Mouse (Mus musculus): Measurements from ENCODE around the gene Osbpl11. TPM values are rescaled to one million over a fixed set of nuclear protein-coding genes. Genes with fewer than 3 reads are reported as not detected.

The Osbpl11 gene
- polyA plus RNA-seq, 1 experiment from 2014 or later: 20.6 TPM

DNA sequence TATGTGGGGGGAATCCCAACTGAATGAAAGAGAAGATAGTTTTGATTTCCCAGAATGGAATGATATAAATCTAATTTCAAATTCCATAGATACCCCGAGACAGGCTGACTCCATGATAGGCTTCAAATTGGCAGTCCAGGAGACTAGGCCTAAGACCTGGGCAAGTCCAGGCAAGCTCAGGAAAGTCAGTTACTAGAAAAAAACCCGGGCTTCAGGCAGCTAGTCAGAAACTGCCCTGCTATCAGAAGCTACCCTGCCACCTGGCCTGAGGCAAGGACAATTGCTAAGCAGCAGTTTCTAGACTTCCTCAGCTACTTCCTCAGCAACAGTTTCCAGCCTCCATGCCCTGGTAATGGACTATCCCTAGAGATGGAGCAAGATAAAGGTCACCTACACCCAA, 62.1 kb downstream of the Osbpl11 start:
- Histone ChIP-seq H3K4me1 (replicated peaks) (peaks cover 8% of the 10 kb centered on the region), H3K9me3 (no peaks in the 10 kb centered on the region), H3K4me2 (no peak overlapping the region), H3K27ac (replicated peaks) (no peak overlapping the region), H3K36me3 (peaks cover 18% of the 10 kb centered on the region), H3K9ac (no peak overlapping the region), H3K27me3 (no peaks in the 10 kb centered on the region), H3K4me3 (no peak overlapping the region)
- ATAC-seq (ENCODE audit: low FRiP score, low read depth): no peak
- 79% methylated on average over 2 of the region's 2 CpGs for WGBS

DNA sequence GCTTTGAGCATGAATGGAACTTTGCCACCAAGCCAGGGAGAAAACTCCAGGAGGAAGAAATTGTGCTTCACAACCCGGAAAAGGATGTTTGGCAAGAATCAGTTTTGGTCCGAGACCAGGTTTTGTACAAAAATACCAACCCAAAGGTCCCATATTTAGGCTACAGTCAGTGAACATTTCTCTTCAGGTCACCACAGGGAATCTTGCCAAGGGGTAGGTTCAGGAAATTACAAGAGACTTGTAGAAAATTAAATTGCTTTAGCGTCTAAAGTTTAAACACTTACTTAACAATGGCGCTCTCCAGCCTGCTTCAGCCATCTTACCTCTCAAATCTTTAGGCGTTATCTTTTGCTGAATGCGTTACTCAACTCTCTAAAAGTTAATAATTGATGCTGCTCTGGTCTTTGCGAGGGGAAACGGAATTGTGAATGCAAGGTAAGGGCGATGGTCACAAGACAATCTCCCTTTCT, 65.8 kb downstream of the Osbpl11 start:
- H3K4me3 ChIP-seq: peak overlapping the region; percentile 96
- peaks cover 30% of the 10 kb centered on the region for H3K4me1 ChIP-seq (replicated peaks)
- H3K4me2 ChIP-seq: peak overlapping the region; percentile 68
- H3K9me3 ChIP-seq: no peaks in the 10 kb centered on the region
- peak overlapping the region; percentile 84 for H3K27ac ChIP-seq (replicated peaks)
- peaks cover 3% of the 10 kb centered on the region; the same call in 1 of the 2 replicates for H3K36me3 ChIP-seq
- peak overlapping the region; percentile 96 for H3K9ac ChIP-seq
- ATAC-seq (ENCODE audit: low FRiP score, low read depth): no peak
- no peaks in the 10 kb centered on the region for H3K27me3 ChIP-seq
- 18% methylated on average over 9 of the region's 9 CpGs for WGBS

DNA sequence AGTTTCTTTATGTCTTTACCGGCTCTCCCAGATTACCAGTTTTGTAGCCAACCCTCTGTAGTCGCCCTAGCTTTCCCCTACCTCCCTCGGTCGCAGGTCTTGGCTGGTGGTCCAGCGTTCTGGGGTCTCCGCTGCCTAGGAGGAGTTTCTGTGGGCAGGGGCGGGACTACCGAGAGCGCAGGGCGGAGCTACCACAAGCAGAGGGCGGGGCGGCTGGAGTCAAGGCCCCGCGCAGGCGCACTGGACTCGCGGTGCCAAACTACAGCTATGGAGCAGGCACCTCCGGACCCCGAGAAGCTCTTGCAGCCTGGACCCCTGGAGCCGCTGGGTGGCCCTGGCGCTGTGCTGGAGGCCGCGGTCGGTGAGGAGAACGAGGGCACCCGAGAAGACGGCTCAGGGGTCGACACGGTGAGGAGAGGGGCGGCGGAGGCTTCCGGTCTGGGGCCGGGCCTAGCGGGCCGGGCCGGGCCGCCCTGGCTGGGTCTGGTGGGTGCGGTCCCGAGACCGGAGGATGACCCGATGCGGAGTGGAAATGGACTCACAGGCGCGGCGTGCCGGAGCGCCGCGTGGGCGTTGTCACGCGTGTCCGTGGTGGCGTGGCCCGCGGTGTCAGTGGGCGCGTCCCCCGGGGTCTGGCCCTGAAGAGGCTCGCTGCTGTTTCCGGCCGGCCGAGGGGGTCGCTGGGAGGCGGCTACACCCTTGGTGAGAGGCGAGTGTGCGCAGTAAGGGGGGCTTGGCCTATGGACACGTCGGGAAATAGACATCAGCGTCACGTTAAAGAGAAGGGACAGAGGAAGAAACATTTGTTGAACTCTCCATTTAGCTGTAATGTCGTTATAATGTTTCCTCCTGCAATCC, 66.6 kb downstream of the Osbpl11 start, which contains the start of gene Snx4:
Gene Snx4 (plus strand): TSS at position 249 of the 858 bp plus-strand sequence.
- Histone ChIP-seq H3K27me3 (no peaks in the 10 kb centered on the region), H3K4me3 (peak within 1 kb of the TSS; percentile 96), H3K27ac (replicated peaks) (peak within 1 kb of the TSS; percentile 84), H3K9ac (peak within 1 kb of the TSS; percentile 96), H3K36me3 (peaks cover 3% of the 10 kb centered on the region; the same call in 1 of the 2 replicates), H3K9me3 (no peaks in the 10 kb centered on the region), H3K4me2 (peak within 1 kb of the TSS; percentile 68), H3K4me1 (replicated peaks) (peaks cover 30% of the 10 kb centered on the region)
- ATAC-seq (ENCODE audit: low FRiP score, low read depth): peak; percentile 96
- under 1% methylated on average over 72 of the region's 72 CpGs for WGBS

DNA sequence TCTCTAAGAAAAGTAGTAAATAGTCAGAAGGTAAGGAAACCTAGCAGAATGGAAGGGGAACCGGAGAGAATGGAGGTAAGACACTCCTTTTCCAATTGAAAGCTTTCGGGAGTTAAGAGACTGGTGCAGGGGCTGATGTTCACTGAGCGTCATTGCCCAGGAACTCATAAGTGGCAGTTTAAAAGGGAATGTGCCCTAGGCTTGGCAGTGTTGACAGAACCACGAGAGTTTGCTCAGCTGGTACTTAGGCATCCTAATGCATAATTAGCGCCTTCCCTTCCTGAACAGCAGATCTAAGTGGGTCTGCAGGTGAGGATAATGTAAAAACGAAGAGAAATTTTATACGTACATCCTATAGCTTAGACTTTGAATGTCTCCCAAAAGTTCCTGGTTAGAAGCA, 70.7 kb downstream of the Osbpl11 start:
- no peak overlapping the region for H3K27ac ChIP-seq (replicated peaks)
- 82% methylated on average over 7 of the region's 7 CpGs for WGBS
- H3K4me1 ChIP-seq (replicated peaks): peaks cover 27% of the 10 kb centered on the region
- no peaks in the 10 kb centered on the region for H3K27me3 ChIP-seq
- H3K4me3 ChIP-seq: no peak overlapping the region
- no peak for ATAC-seq (ENCODE audit: low FRiP score, low read depth)
- H3K36me3 ChIP-seq: peaks cover 3% of the 10 kb centered on the region; the same call in 1 of the 2 replicates
- no peak overlapping the region for H3K4me2 ChIP-seq
- H3K9ac ChIP-seq: no peak overlapping the region
- H3K9me3 ChIP-seq: no peaks in the 10 kb centered on the region

DNA sequence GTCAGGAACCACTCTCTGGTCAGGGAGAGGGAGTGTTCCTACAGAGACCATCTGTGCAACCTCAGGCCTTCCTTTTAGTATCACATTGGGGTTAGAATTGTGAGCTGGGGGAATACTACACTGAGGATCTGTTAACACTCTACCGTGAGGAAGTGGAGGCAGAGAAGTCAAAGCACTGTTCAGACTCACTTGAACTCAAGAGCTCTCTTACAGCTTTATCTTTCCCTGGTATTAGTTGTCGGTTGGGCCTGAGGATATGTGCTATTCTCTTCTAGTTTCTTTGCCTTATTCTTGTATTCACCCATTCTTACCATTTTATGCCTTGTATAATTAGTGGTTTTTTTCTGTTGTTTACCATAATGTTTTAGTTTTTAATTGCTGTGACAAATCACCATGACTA, 73.7 kb downstream of the Osbpl11 start:
- no peak overlapping the region for H3K4me2 ChIP-seq
- H3K9ac ChIP-seq: no peak overlapping the region
- 94% methylated on average over 2 of the region's 2 CpGs for WGBS
- H3K4me3 ChIP-seq: no peak overlapping the region
- H3K27ac ChIP-seq (replicated peaks): no peak overlapping the region
- no peaks in the 10 kb centered on the region for H3K9me3 ChIP-seq
- ATAC-seq (ENCODE audit: low FRiP score, low read depth): no peak
- peaks cover 7% of the 10 kb centered on the region; the same call in 1 of the 2 replicates for H3K4me1 ChIP-seq (replicated peaks)
- H3K36me3 ChIP-seq: peaks cover 1% of the 10 kb centered on the region; the same call in 1 of the 2 replicates
- no peaks in the 10 kb centered on the region for H3K27me3 ChIP-seq

DNA sequence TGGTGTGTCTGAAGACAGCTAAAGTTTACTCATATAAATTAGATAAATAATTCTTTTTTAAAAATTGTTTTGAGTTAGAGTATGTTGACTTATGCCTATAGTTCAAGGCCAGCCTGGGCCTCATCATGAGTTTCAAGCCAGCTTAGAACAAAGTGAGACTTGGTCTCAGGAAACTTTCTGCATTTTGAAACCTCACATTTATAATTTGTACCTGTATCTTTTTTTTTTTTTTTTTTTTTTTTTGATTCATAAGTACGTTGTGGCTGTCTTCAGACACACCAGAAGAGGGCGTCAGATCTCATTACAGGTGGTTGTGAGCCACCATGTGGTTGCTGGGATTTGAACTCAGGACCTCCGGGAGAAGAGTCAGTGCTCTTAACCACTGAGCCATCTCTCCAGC, 75.0 kb downstream of the Osbpl11 start:
- Histone ChIP-seq H3K27me3 (no peaks in the 10 kb centered on the region), H3K4me1 (replicated peaks) (no peaks in the 10 kb centered on the region), H3K9me3 (no peaks in the 10 kb centered on the region), H3K27ac (replicated peaks) (no peak overlapping the region), H3K4me3 (no peak overlapping the region), H3K4me2 (no peak overlapping the region), H3K36me3 (peaks cover 8% of the 10 kb centered on the region), H3K9ac (no peak overlapping the region)
- WGBS: 88% methylated on average over 3 of the region's 3 CpGs
- no peak for ATAC-seq (ENCODE audit: low FRiP score, low read depth)

DNA sequence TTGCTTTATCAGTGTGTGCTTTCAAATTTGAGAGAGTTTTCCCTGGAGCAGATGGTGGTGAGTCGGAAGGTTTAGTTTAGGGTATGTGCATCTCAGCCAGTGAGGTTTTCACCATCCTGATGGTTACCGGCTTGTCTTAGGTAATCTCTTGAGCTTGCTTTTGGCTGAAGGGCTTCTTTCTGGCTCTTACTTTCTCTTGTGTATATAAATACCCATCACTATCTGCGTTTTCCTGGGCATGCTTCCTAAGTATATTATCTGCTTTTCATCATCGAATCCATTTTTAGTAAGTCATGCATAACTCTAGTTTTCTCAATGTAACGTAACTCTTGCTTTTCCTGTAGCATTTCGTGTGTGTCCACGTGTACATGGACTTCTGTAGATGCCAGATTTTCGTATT, 76.0 kb downstream of the Osbpl11 start:
- Histone ChIP-seq H3K27ac (replicated peaks) (no peak overlapping the region), H3K9me3 (no peaks in the 10 kb centered on the region), H3K36me3 (peaks cover 17% of the 10 kb centered on the region), H3K4me3 (no peak overlapping the region), H3K9ac (no peak overlapping the region), H3K4me1 (replicated peaks) (no peaks in the 10 kb centered on the region), H3K27me3 (no peaks in the 10 kb centered on the region), H3K4me2 (no peak overlapping the region)
- ATAC-seq (ENCODE audit: low FRiP score, low read depth): no peak
- 92% methylated on average over 8 of the region's 8 CpGs for WGBS

DNA sequence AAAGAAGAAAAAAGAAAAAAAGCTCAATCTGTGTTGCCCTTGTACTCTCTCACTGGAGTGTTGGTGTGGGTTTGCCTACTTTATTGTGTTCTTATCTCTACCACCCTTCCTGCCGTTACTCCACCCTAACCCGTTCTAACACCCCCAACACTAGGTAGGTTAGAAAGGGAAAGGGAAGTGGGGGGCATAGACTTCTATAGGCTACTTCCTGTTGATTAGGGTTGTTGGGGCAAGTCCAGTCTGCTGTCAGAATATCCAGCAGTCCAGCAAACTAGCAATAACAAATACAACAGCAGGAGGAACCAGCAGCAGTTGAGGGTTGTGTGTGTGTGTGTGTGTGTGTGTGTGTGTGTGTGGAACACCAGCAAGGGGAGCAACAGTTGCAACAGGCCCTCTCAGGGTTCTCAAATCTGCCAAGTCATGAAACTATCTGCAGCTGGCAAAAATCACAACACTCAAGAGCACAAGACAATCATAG, 76.8 kb downstream of the Osbpl11 start:
- 93% methylated on average over 2 of the region's 2 CpGs for WGBS
- Histone ChIP-seq H3K4me3 (no peak overlapping the region), H3K27ac (replicated peaks) (no peak overlapping the region), H3K36me3 (peaks cover 24% of the 10 kb centered on the region), H3K4me2 (no peak overlapping the region), H3K9me3 (no peaks in the 10 kb centered on the region), H3K27me3 (no peaks in the 10 kb centered on the region), H3K4me1 (replicated peaks) (no peaks in the 10 kb centered on the region), H3K9ac (no peak overlapping the region)
- ATAC-seq (ENCODE audit: low FRiP score, low read depth): no peak

DNA sequence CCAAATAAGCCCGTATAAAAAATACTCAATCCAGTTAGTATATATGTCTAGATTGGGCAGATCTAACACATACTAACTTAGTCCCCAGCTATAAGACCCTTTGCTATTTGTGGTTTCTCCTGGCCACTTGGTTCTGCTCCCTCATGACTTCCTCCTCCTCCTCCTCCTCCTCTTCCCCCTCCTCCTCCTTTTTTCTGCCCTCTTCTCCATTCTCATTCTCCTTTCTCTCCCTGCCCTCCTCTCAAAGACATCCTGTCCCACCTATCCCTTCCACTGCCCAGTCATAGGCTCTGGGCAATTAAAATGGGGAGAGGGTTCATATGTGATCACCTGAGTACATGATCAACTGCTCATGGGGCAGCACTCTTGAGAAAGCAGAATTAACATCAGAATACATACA, 77.2 kb downstream of the Osbpl11 start:
- no peaks in the 10 kb centered on the region for H3K9me3 ChIP-seq
- no peaks in the 10 kb centered on the region for H3K27me3 ChIP-seq
- no peak overlapping the region for H3K27ac ChIP-seq (replicated peaks)
- no peak for ATAC-seq (ENCODE audit: low FRiP score, low read depth)
- H3K4me1 ChIP-seq (replicated peaks): no peaks in the 10 kb centered on the region
- no peak overlapping the region for H3K9ac ChIP-seq
- no peak overlapping the region for H3K4me3 ChIP-seq
- no peak overlapping the region for H3K4me2 ChIP-seq
- H3K36me3 ChIP-seq: peaks cover 29% of the 10 kb centered on the region
- 85% methylated on average over 1 of the region's 1 CpGs for WGBS

DNA sequence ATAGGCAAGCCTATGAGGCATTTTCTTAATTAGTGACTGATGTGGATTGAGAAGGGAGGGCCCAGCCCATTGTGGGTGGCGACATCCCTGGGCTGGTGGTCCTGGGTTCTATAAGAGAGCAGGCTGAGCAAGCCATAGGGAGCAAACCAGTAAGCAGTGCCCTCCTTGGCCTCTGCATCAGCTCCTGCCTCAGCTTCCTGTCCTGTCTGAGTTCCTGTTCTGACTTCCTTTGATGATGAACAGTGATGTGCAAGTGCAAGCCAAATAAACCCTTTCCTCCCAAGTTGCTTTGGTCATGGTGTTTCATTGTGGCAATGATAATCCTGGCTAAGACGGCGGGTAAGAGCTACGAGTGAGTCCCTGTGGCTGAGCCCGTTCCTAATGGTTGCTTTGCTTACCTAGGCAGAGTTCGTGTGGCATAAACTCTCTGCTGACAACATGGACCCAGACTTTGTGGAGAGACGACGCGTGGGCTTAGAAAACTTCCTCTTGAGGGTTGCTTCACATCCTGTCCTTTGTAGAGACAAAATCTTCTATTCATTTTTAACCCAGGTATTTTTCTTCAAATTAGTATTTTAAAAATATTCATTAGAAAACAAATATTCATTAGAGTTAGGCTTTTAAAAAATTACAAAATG, 82.9 kb downstream of the Osbpl11 start:
- Histone ChIP-seq H3K36me3 (peaks cover 59% of the 10 kb centered on the region), H3K4me2 (no peak overlapping the region), H3K4me1 (replicated peaks) (no peaks in the 10 kb centered on the region), H3K27me3 (no peaks in the 10 kb centered on the region), H3K9me3 (no peaks in the 10 kb centered on the region), H3K4me3 (no peak overlapping the region), H3K9ac (no peak overlapping the region), H3K27ac (replicated peaks) (no peak overlapping the region)
- 92% methylated on average over 9 of the region's 9 CpGs for WGBS
- no peak for ATAC-seq (ENCODE audit: low FRiP score, low read depth)

DNA sequence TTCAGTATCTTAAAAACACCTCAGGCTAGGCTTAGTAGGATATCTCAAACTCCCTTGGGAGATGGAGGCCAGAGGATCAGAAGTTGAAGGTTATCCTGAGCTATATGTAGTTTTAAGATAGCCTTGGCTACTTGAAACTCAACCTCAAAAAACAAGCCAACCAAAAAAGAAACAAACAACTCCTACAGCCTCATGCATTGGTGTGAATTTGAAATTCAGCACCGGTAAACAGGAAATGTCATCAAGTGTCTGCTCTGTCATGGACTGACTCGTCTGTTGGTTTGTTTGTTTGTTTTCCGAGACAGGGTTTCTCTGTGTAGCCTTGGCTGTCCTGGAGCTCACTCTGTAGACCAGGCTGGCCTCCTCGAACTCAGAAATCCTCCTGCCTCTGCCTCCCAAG, 87.0 kb downstream of the Osbpl11 start:
- H3K4me2 ChIP-seq: no peak overlapping the region
- H3K36me3 ChIP-seq: peaks cover 54% of the 10 kb centered on the region
- no peaks in the 10 kb centered on the region for H3K27me3 ChIP-seq
- no peak overlapping the region for H3K4me3 ChIP-seq
- no peaks in the 10 kb centered on the region for H3K4me1 ChIP-seq (replicated peaks)
- H3K9me3 ChIP-seq: no peaks in the 10 kb centered on the region
- no peak overlapping the region for H3K27ac ChIP-seq (replicated peaks)
- no peak overlapping the region for H3K9ac ChIP-seq
- ATAC-seq (ENCODE audit: low FRiP score, low read depth): no peak
- WGBS: 93% methylated on average over 4 of the region's 4 CpGs

DNA sequence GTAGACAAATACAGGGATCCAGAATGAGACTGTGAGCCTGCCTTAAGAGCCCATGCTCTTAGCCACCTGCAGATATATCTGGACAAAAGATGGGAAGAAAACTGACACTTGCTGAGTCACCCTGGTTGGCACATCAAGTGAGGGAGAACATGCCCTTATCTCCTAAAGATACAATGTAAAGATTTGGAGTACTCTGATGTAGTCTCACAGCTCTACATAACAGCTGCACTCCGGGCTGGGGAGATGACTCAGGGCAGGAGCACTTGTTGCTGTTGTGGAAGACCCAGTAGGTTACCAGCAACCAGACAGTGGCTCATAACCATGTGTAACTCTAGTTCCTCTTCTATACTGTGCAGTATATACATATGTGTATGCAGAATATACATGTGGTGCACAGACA, 98.2 kb downstream of the Osbpl11 start:
- 88% methylated on average over 1 of the region's 1 CpGs for WGBS
- Histone ChIP-seq H3K4me2 (no peak overlapping the region), H3K9ac (no peak overlapping the region), H3K36me3 (peaks cover 47% of the 10 kb centered on the region), H3K27ac (replicated peaks) (no peak overlapping the region), H3K9me3 (no peaks in the 10 kb centered on the region), H3K27me3 (no peaks in the 10 kb centered on the region), H3K4me3 (no peak overlapping the region), H3K4me1 (replicated peaks) (no peaks in the 10 kb centered on the region)
- no peak for ATAC-seq (ENCODE audit: low FRiP score, low read depth)
